8 mouse cellular contexts compared by ENCODE assay signal in genomic region chr5:74677399-74678338, GRCm38 (mm10). TPM values are rescaled to one million over a fixed set of nuclear protein-coding genes. Genes with fewer than 3 reads are reported as not detected.
A peak's percentile ranks its signal among the peaks of the same experiment; 100 is the strongest.
DNase-seq lines count a peak whose midpoint lies in the region; ATAC-seq lines count a peak whose summit lies in the region.

No protein-coding gene starts in this region.

- no peaks in the 10 kb centered on the region for H3K36me3 ChIP-seq in heart, embryonic 11.5 days (ENCODE audit: control insufficient read depth, insufficient read depth, low read length)
- H3K36me3 ChIP-seq in embryonic facial prominence, embryonic 15.5 days = no peaks in the 10 kb centered on the region
- no peaks in the 10 kb centered on the region for H3K36me3 ChIP-seq in neural tube, embryonic 15.5 days

- H3K9me3 ChIP-seq in heart, embryonic 11.5 days (replicated peaks; ENCODE audit: control insufficient read depth, low read length) = no peaks in the 10 kb centered on the region
- no peaks in the 10 kb centered on the region for H3K9me3 ChIP-seq in embryonic facial prominence, embryonic 15.5 days (replicated peaks)
- H3K9me3 ChIP-seq in neural tube, embryonic 15.5 days (replicated peaks) = no peaks in the 10 kb centered on the region

- H3K27ac ChIP-seq in heart, embryonic 11.5 days (ENCODE audit: low read depth, low read length) = no peak overlapping the region
- H3K27ac ChIP-seq in embryonic facial prominence, embryonic 15.5 days (replicated peaks) = peak overlapping the region; percentile 55; the same call in 1 of the 2 replicates
- peak overlapping the region; percentile 82 for H3K27ac ChIP-seq in neural tube, embryonic 15.5 days (replicated peaks)

- no peaks in the 10 kb centered on the region; the same call in 1 of the 2 replicates for H3K4me1 ChIP-seq in heart, embryonic 11.5 days (ENCODE audit: control insufficient read depth, insufficient read depth, low read length)
- H3K4me1 ChIP-seq in embryonic facial prominence, embryonic 15.5 days = peaks cover 10% of the 10 kb centered on the region
- peaks cover 17% of the 10 kb centered on the region for H3K4me1 ChIP-seq in neural tube, embryonic 15.5 days

- no peaks in the 10 kb centered on the region for H3K27me3 ChIP-seq in heart, embryonic 11.5 days (ENCODE audit: control insufficient read depth, insufficient read depth, low read length)
- H3K27me3 ChIP-seq in embryonic facial prominence, embryonic 15.5 days = no peaks in the 10 kb centered on the region
- no peaks in the 10 kb centered on the region for H3K27me3 ChIP-seq in neural tube, embryonic 15.5 days (replicated peaks)

- H3K4me2 ChIP-seq in heart, embryonic 11.5 days = no peak overlapping the region
- H3K4me2 ChIP-seq in embryonic facial prominence, embryonic 15.5 days (replicated peaks) = peak overlapping the region; percentile 11; the same call in 1 of the 2 replicates
- H3K4me2 ChIP-seq in neural tube, embryonic 15.5 days = peak overlapping the region; percentile 53

- DNase-seq in heart, adult 9 months (ENCODE audit: low spot score in 2 of 2) = peak; percentile 45 to 54
- peak; percentile 68 to 73 for DNase-seq in layer of hippocampus, adult 8-10 months (ENCODE audit: low spot score in 2 of 2)
- DNase-seq in embryo, embryonic 10 days (ENCODE audit: low spot score) = no peak
- no peak for DNase-seq in B cell, adult 2 months
- DNase-seq in kidney, adult 9 months = no peak

- H3K9ac ChIP-seq in heart, embryonic 11.5 days (ENCODE audit: low read depth, low read length) = no peak overlapping the region
- no peak overlapping the region for H3K9ac ChIP-seq in embryonic facial prominence, embryonic 15.5 days
- peak overlapping the region; percentile 48 for H3K9ac ChIP-seq in neural tube, embryonic 15.5 days (replicated peaks)

- ATAC-seq in heart, embryonic 11.5 days (replicated peaks; ENCODE audit: insufficient number of reproducible peaks, low FRiP score, low TSS enrichment) = no peak
- peak; percentile 70 for ATAC-seq in embryonic facial prominence, embryonic 15.5 days (ENCODE audit: insufficient number of reproducible peaks, low FRiP score, low TSS enrichment, low read depth)
- ATAC-seq in neural tube, embryonic 15.5 days (ENCODE audit: low FRiP score) = peak; percentile 97

- 62% methylated on average over 19 of the region's 19 CpGs for whole genome bisulfite sequencing in heart, embryonic 11.5 days (ENCODE audit: insufficient replicate concordance)
- WGBS in embryonic facial prominence, embryonic 15.5 days = 52% methylated on average over 19 of the region's 19 CpGs
- 41% methylated on average over 19 of the region's 19 CpGs for WGBS in neural tube, embryonic 15.5 days

- H3K4me3 ChIP-seq in heart, embryonic 11.5 days (ENCODE audit: low read depth, low read length) = no peak overlapping the region
- H3K4me3 ChIP-seq in embryonic facial prominence, embryonic 15.5 days (replicated peaks) = no peak overlapping the region
- H3K4me3 ChIP-seq in neural tube, embryonic 15.5 days (replicated peaks) = peak overlapping the region; percentile 36

RNA-seq across cellular contexts. Expression of gene Lnx1, which starts 25.0 kb away (rescaled TPM):
- polyA plus RNA-seq in heart, embryonic 11.5 days (2014; fragmentation: Nextera tagmentation; extraction: Ambion mirVana) = 0.56 and 0.70 TPM in 2 replicates
- polyA plus RNA-seq in embryonic facial prominence, embryonic 15.5 days (2015; fragmentation: Nextera tagmentation; extraction: Ambion mirVana) = 3.6 and 4.4 TPM in 2 replicates
- total RNA-seq in layer of hippocampus, adult 8-10 months (2022) = 10 to 100 TPM; 13.7 to 15.6 (median 14.6) TPM
- 11.9 and 13.8 TPM in 2 replicates for polyA plus RNA-seq in neural tube, embryonic 15.5 days (2015; fragmentation: Nextera tagmentation; extraction: Ambion mirVana)

Comparison
In these comparisons a context has a peak if more than half of its experiments do, and no peak if none do; other contexts are left out.
1. DNase-seq: peak in heart, adult 9 months (2 of 2) and layer of hippocampus, adult 8-10 months (2 of 2); none in embryo, embryonic 10 days (single experiment), B cell, adult 2 months (0 of 2) and kidney, adult 9 months (single experiment).